Mouse (Mus musculus): ENCODE results near the gene Heyl. TPM values are rescaled to one million over a fixed set of nuclear protein-coding genes. Genes with fewer than 3 reads are reported as not detected.
"Not testable (repeated sequence)": the region's sequence is repeated elsewhere in the genome, so short reads cannot be mapped to it uniquely, and the experiment has no call there.

The Heyl gene
- polyA plus RNA-seq, 1 experiment from 2014 or later, result not detected

GRCm38 (mm10) chr4:123286790-123287189 is 53.4 kb downstream of the Heyl start:
- ATAC-seq (no peak), DNase-seq (ENCODE audit: low read depth, low spot score) (no peak)
- in situ Hi-C loops (cut with MboI; ENCODE audit: low pct_unique_long_range_greater_than_20kb), result no loop called here
- CTCF ChIA-PET, result no interaction called here
- TF ChIP-seq CTCF (IDR thresholded peaks at IDR 0.05), result no peak
- POLR2A ChIA-PET, result no interaction called here
- no peaks in the 10 kb centered on the region for H3K27me3 ChIP-seq

GRCm38 (mm10) chr4:123289038-123289437 is 55.7 kb downstream of the Heyl start:
- ChIA-PET POLR2A (no interaction called here), CTCF (no interaction called here)
- in situ Hi-C loops (cut with MboI; ENCODE audit: low pct_unique_long_range_greater_than_20kb), result no loop called here

GRCm38 (mm10) chr4:123292390-123292789 is 59.0 kb downstream of the Heyl start:
- DNase-seq (ENCODE audit: low read depth, low spot score) (no peak), ATAC-seq (no peak)
- no peaks in the 10 kb centered on the region for H3K27me3 ChIP-seq
- no peak for TF ChIP-seq CTCF (IDR thresholded peaks at IDR 0.05)
- POLR2A ChIA-PET, result no interaction called here
- in situ Hi-C loops (cut with MboI; ENCODE audit: low pct_unique_long_range_greater_than_20kb), result no loop called here
- CTCF ChIA-PET, result no interaction called here

More at GRCm38 (mm10) chr4:123289038-123289437, 55.7 kb downstream of the Heyl start:
- DNase-seq (ENCODE audit: low read depth, low spot score) (no peak), ATAC-seq (no peak)
- no peak for TF ChIP-seq CTCF (IDR thresholded peaks at IDR 0.05)
- H3K27me3 ChIP-seq, result no peaks in the 10 kb centered on the region

GRCm38 (mm10) chr4:123292989-123293388 is 59.6 kb downstream of the Heyl start:
- DNase-seq (ENCODE audit: low read depth, low spot score) (no peak), ATAC-seq (no peak)

GRCm38 (mm10) chr4:123293661-123294443 is 60.5 kb downstream of the Heyl start:
- TF ChIP-seq CTCF (IDR thresholded peaks at IDR 0.05), result no peak
- POLR2A ChIA-PET, result no interaction called here
- ATAC-seq (no peak), DNase-seq (ENCODE audit: low read depth, low spot score) (no peak)
- H3K27me3 ChIP-seq, result no peaks in the 10 kb centered on the region
- CTCF ChIA-PET, result interaction anchor here (1.3 kb wide), 2 partner anchors 9 to 12 kb away, joined by 3 to 5 read pairs; no protein-coding TSS in a partner anchor
- in situ Hi-C loops (cut with MboI; ENCODE audit: low pct_unique_long_range_greater_than_20kb), result no loop called here

More at GRCm38 (mm10) chr4:123292989-123293388, 59.6 kb downstream of the Heyl start:
- in situ Hi-C loops (cut with MboI; ENCODE audit: low pct_unique_long_range_greater_than_20kb), result no loop called here
- ChIA-PET CTCF (interaction anchor here (1.3 kb wide), 2 partner anchors 8 to 13 kb away, joined by 3 to 5 read pairs; no protein-coding TSS in a partner anchor), POLR2A (no interaction called here)
- no peak for TF ChIP-seq CTCF (IDR thresholded peaks at IDR 0.05)
- H3K27me3 ChIP-seq, result no peaks in the 10 kb centered on the region

GRCm38 (mm10) chr4:123295026-123295425 is 61.7 kb downstream of the Heyl start:
- ATAC-seq; DNase-seq (ENCODE audit: low read depth, low spot score); in situ Hi-C loops (cut with MboI; ENCODE audit: low pct_unique_long_range_greater_than_20kb); H3K27me3 ChIP-seq; POLR2A ChIA-PET; CTCF ChIA-PET: not testable (repeated sequence)

- no peaks in the 10 kb centered on the region for H3K27me3 ChIP-seq
- DNase-seq (ENCODE audit: low read depth, low spot score) (no peak), ATAC-seq (no peak)
- ChIA-PET POLR2A (no interaction called here), CTCF (no interaction called here)
- in situ Hi-C loops (cut with MboI; ENCODE audit: low pct_unique_long_range_greater_than_20kb), result no loop called here
- no peak for TF ChIP-seq CTCF (IDR thresholded peaks at IDR 0.05)
Observed at GRCm38 (mm10) chr4:123295516-123296147, 62.3 kb downstream of the Heyl start.

GRCm38 (mm10) chr4:123296148-123296534 is 62.8 kb downstream of the Heyl start:
- no peak for DNase-seq (ENCODE audit: low read depth, low spot score)
- POLR2A ChIA-PET, result no interaction called here
- ATAC-seq, result no peak
- in situ Hi-C loops (cut with MboI; ENCODE audit: low pct_unique_long_range_greater_than_20kb), result no loop called here
- CTCF ChIA-PET, result no interaction called here
- TF ChIP-seq CTCF (IDR thresholded peaks at IDR 0.05), result no peak
- no peaks in the 10 kb centered on the region for H3K27me3 ChIP-seq

GRCm38 (mm10) chr4:123297195-123297960 is 64.0 kb downstream of the Heyl start:
- ChIA-PET POLR2A (no interaction called here), CTCF (interaction anchor here (1.1 kb wide), 1 partner anchor 8 kb away, joined by 3 read pairs; no protein-coding TSS in a partner anchor)
- DNase-seq (ENCODE audit: low read depth, low spot score) (no peak), ATAC-seq (no peak)
- in situ Hi-C loops (cut with MboI; ENCODE audit: low pct_unique_long_range_greater_than_20kb), result no loop called here
- TF ChIP-seq CTCF (IDR thresholded peaks at IDR 0.05), result no peak
- no peaks in the 10 kb centered on the region for H3K27me3 ChIP-seq

GRCm38 (mm10) chr4:123298226-123298625 is 64.9 kb downstream of the Heyl start:
- no peak for DNase-seq (ENCODE audit: low read depth, low spot score)
- no peak for TF ChIP-seq CTCF (IDR thresholded peaks at IDR 0.05)
- no peak for ATAC-seq
- no peaks in the 10 kb centered on the region for H3K27me3 ChIP-seq
- CTCF ChIA-PET, result no interaction called here
- in situ Hi-C loops (cut with MboI; ENCODE audit: low pct_unique_long_range_greater_than_20kb), result no loop called here
- POLR2A ChIA-PET, result no interaction called here

Data from Patski (cell line).